Mouse (Mus musculus): Measurements from ENCODE around the gene Ano3.

- TF ChIP-seq CTCF (IDR thresholded peaks at IDR 0.05; ENCODE audit: control insufficient read depth, insufficient read depth, insufficient replicate concordance, low read depth, low read length) (no peak), POLR2A (IDR thresholded peaks at IDR 0.05; ENCODE audit: control insufficient read depth, low read depth, low read length) (no peak)
Measured at GRCm38 (mm10) chr2:110740493-110740892, 210.2 kb downstream of the Ano3 start.

Measured in testis, adult 2 months (tissue).